Mouse (Mus musculus) bone marrow macrophage, adult 2 months (primary cell): ENCODE data around the gene H2afy. TPM values are rescaled to one million over a fixed set of nuclear protein-coding genes. Genes with fewer than 3 reads are reported as not detected.

Experiments
- H3K27ac ChIP-seq: 2 replicates; pipeline ENCODE4 v1.5.1; 2012; ENCODE audit warnings: low read depth, low read length; ENCODE audit not compliant: insufficient read depth
- H3K4me1 ChIP-seq: 2 replicates; pipeline ENCODE4 v1.6.1; 2012; ENCODE audit warnings: low read length; ENCODE audit not compliant: control insufficient read depth, insufficient read depth
- H3K4me3 ChIP-seq: 2 replicates; pipeline ENCODE4 v1.5.1; 2012; ENCODE audit warnings: mild to moderate bottlenecking, low read length, moderate library complexity; ENCODE audit not compliant: insufficient read depth
- CTCF ChIP-seq: IDR thresholded peaks from 2 replicates; pipeline ENCODE4 v1.5.1; 2012; ENCODE audit warnings: low read depth, mild to moderate bottlenecking, low read length, moderate library complexity
- POLR2A ChIP-seq: IDR thresholded peaks from 2 replicates; pipeline ENCODE4 v1.6.1; 2012; ENCODE audit warnings: mild to moderate bottlenecking, low read depth, low read length, borderline replicate concordance
- polyA plus RNA-seq: library from polyadenylated mRNA; stranded (reverse); fragments of >200 nt; gene quantifications from 2 replicates; pipeline ENCODE4 v1.2.4, GENCODE M21; 2012; ENCODE audit not compliant: missing spikeins, insufficient read depth, insufficient read length

Gene H2afy
- polyA plus RNA-seq, 1 experiment: 179 TPM

GRCm38 (mm10) chr13:56144021-56144420 lies 7.9 kb upstream of the H2afy start:
- TF ChIP-seq POLR2A (no peak), CTCF (no peak)
- Histone ChIP-seq H3K4me3 (no peak overlapping the region), H3K27ac (no peak overlapping the region), H3K4me1 (peaks cover 3% of the 10 kb centered on the region)

GRCm38 (mm10) chr13:56143151-56143513 lies 7.0 kb upstream of the H2afy start:
- no peak for TF ChIP-seq CTCF
- TF ChIP-seq POLR2A: no peak

GRCm38 (mm10) chr13:56142382-56143150 lies 6.4 kb upstream of the H2afy start:
- no peak for TF ChIP-seq CTCF
- no peak for TF ChIP-seq POLR2A
- peaks cover 3% of the 10 kb centered on the region for H3K4me1 ChIP-seq
- H3K4me3 ChIP-seq: no peak overlapping the region
- H3K27ac ChIP-seq: no peak overlapping the region

More at GRCm38 (mm10) chr13:56143151-56143513, 7.0 kb upstream of the H2afy start:
- Histone ChIP-seq H3K27ac (no peak overlapping the region), H3K4me3 (no peak overlapping the region), H3K4me1 (peaks cover 3% of the 10 kb centered on the region)

- Histone ChIP-seq H3K4me3 (no peak overlapping the region), H3K4me1 (peaks cover 5% of the 10 kb centered on the region), H3K27ac (no peak overlapping the region)
- no peak for TF ChIP-seq CTCF
Measured at GRCm38 (mm10) chr13:56139167-56139751, 3.1 kb upstream of the H2afy start.

GRCm38 (mm10) chr13:56135231-56136052 lies 719 bp downstream of the H2afy start:
- Histone ChIP-seq H3K27ac (peak overlapping the region; percentile 43), H3K4me3 (peak overlapping the region; percentile 84), H3K4me1 (peaks cover 29% of the 10 kb centered on the region)
- TF ChIP-seq POLR2A: no peak

- TF ChIP-seq CTCF: no peak
- no peak for TF ChIP-seq POLR2A
- H3K4me3 ChIP-seq: peak overlapping the region; percentile 84
- H3K27ac ChIP-seq: peak overlapping the region; percentile 43
- peaks cover 34% of the 10 kb centered on the region for H3K4me1 ChIP-seq
Measured at GRCm38 (mm10) chr13:56134631-56135181, 1.5 kb downstream of the H2afy start.

- TF ChIP-seq POLR2A (no peak), CTCF (no peak)
- Histone ChIP-seq H3K4me3 (peak overlapping the region; percentile 84), H3K27ac (0 out of 2 replicates have a peak overlapping the region, but pooled peaks have one; percentile 43), H3K4me1 (peaks cover 36% of the 10 kb centered on the region)
Measured at GRCm38 (mm10) chr13:56134031-56134430, 2.1 kb downstream of the H2afy start.

- Histone ChIP-seq H3K27ac (no peak overlapping the region), H3K4me3 (no peak overlapping the region), H3K4me1 (peaks cover 38% of the 10 kb centered on the region)
- TF ChIP-seq POLR2A: no peak
- TF ChIP-seq CTCF: no peak
Measured at GRCm38 (mm10) chr13:56132941-56133340, 3.2 kb downstream of the H2afy start.

GRCm38 (mm10) chr13:56132326-56132936 lies 3.7 kb downstream of the H2afy start:
- peaks cover 38% of the 10 kb centered on the region for H3K4me1 ChIP-seq

More at GRCm38 (mm10) chr13:56132326-56132936, 3.7 kb downstream of the H2afy start:
- TF ChIP-seq POLR2A (no peak), CTCF (no peak)
- H3K4me3 ChIP-seq: no peak overlapping the region
- H3K27ac ChIP-seq: no peak overlapping the region
